Mouse (Mus musculus) hindbrain, embryonic 12.5 days (tissue): ENCODE data around the gene Vmn2r67. TPM values are rescaled to one million over a fixed set of nuclear protein-coding genes. Genes with fewer than 3 reads are reported as not detected.
"Not testable (repeated sequence)": the region's sequence is repeated elsewhere in the genome, so short reads cannot be mapped to it uniquely, and the experiment has no call there.

Experiments used
- ATAC-seq: fragments of 200-750 bp; cut with Nextera tagmentation; 2 replicates; pipeline ENCODE4 v1.8.0; 2017; ENCODE audit warnings: moderate TSS enrichment; ENCODE audit not compliant: low FRiP score
- H3K27ac ChIP-seq: fragments of 300-500 bp; sonication (generic); 2 replicates; pipeline ENCODE4 v1.5.1; 2016; ENCODE audit warnings: mild to moderate bottlenecking
- H3K27me3 ChIP-seq: fragments of 300-500 bp; sonication (generic); 2 replicates; pipeline ENCODE4 v1.6.1; 2016; ENCODE audit warnings: mild to moderate bottlenecking
- H3K36me3 ChIP-seq: fragments of 300-500 bp; sonication (generic); 2 replicates; pipeline ENCODE4 v1.6.1; 2016; ENCODE audit warnings: mild to moderate bottlenecking
- H3K4me1 ChIP-seq: fragments of 300-500 bp; sonication (generic); 2 replicates; pipeline ENCODE4 v1.6.1; 2016
- H3K4me2 ChIP-seq: fragments of 300-500 bp; sonication (generic); replicated peaks from 2 replicates; pipeline ENCODE4 v1.6.1; 2016; ENCODE audit warnings: mild to moderate bottlenecking
- H3K4me3 ChIP-seq: fragments of 300-500 bp; sonication (generic); 2 replicates; pipeline ENCODE4 v1.5.1; 2016; ENCODE audit warnings: mild to moderate bottlenecking
- H3K9ac ChIP-seq: fragments of 300-500 bp; sonication (generic); 2 replicates; pipeline ENCODE4 v1.6.1; 2016; ENCODE audit warnings: mild to moderate bottlenecking, moderate library complexity
- H3K9me3 ChIP-seq: fragments of 300-500 bp; sonication (generic); replicated peaks from 2 replicates; pipeline ENCODE4 v1.6.1; 2016; ENCODE audit warnings: mild to moderate bottlenecking
- WGBS: fragments of 180-500 bp; shearing (Covaris S2); methylation state at CpG from one replicate; pipeline ENCODE4 v1.1.7; 2016; 5-methylcytosine and 5-hydroxymethylcytosine counted together
- polyA plus RNA-seq: library from polyadenylated mRNA; unstranded; fragments of >200 nt; fragmentation: Nextera tagmentation; extraction: Ambion mirVana; gene quantifications from 2 replicates; pipeline ENCODE4 v1.2.1, GENCODE M21; 2016

Gene Vmn2r67
- not detected in 2 replicates for polyA plus RNA-seq

GRCm38 (mm10) chr7:85155898-85156297, at the start of gene Vmn2r67:
Gene Vmn2r67 (minus strand): TSS chr7:85155998.
- Histone ChIP-seq H3K4me3 (no peak within 1 kb of the TSS), H3K9me3 (no peaks in the 10 kb centered on the region), H3K4me2 (no peak within 1 kb of the TSS), H3K9ac (no peak within 1 kb of the TSS), H3K4me1 (no peaks in the 10 kb centered on the region), H3K27me3 (no peaks in the 10 kb centered on the region), H3K36me3 (no peaks in the 10 kb centered on the region), H3K27ac (no peak within 1 kb of the TSS)
- ATAC-seq = no peak
- 83% methylated on average over 3 of the region's 3 CpGs for WGBS

GRCm38 (mm10) chr7:85104531-85104930, 51.3 kb downstream of the Vmn2r67 start:
- H3K27me3 ChIP-seq, H3K4me3 ChIP-seq, H3K36me3 ChIP-seq, H3K4me2 ChIP-seq, H3K27ac ChIP-seq, ATAC-seq, H3K9me3 ChIP-seq, H3K4me1 ChIP-seq, H3K9ac ChIP-seq: not testable (repeated sequence)
- WGBS = 52% methylated on average over 2 of the region's 2 CpGs

Other genes starting within 250 kb of the Vmn2r67 start
- gene Vmn2r65, start 191.9 kb downstream of the Vmn2r67 start, polyA plus RNA-seq = not detected in 2 replicates
- gene Vmn2r66, start 143.7 kb downstream of the Vmn2r67 start, polyA plus RNA-seq = not detected in 2 replicates
- gene Vmn2r68, start 81.8 kb upstream of the Vmn2r67 start, polyA plus RNA-seq = not detected in 2 replicates